8 mouse cellular contexts compared by ENCODE assay signal in the genomic region with DNA sequence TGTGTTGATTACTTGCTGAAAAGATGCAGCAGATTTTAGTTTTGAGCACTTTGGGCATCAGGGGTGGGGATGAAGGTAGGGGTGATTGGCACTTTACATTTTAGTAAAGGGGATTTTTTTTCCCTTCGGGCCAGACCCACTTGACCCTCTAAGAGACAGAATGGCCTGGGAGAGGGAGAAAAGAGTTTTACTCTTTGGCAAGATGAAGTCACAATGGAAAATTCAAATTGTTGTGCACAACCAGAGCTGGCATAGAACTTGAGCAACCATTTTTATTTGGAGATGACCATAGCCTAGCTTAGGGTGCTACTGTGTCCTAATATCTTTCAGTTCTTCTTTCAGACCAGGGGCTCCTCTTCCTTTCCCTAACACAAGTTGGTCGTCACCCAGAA.
DNase-seq lines count a peak whose midpoint lies in the region; ATAC-seq and TF ChIP-seq lines count a peak whose summit lies in the region.

No protein-coding gene starts in this region.

- no peak for TF ChIP-seq CTCF in intestine, postnatal 0 days (IDR thresholded peaks at IDR 0.05; ENCODE audit: low read depth)

- H3K36me3 ChIP-seq in liver, embryonic 11.5 days (ENCODE audit: control insufficient read depth, insufficient read depth, low read length), result no peaks in the 10 kb centered on the region
- H3K36me3 ChIP-seq in embryonic facial prominence, embryonic 14.5 days (ENCODE audit: control insufficient read depth, insufficient read depth, low read length), result no peaks in the 10 kb centered on the region
- H3K36me3 ChIP-seq in intestine, postnatal 0 days (ENCODE audit: control insufficient read depth, insufficient read depth), result no peaks in the 10 kb centered on the region
- no peaks in the 10 kb centered on the region for H3K36me3 ChIP-seq in neural tube, embryonic 12.5 days

- no peaks in the 10 kb centered on the region for H3K27me3 ChIP-seq in liver, embryonic 11.5 days (replicated peaks; ENCODE audit: control insufficient read depth, insufficient read depth, low read length)
- no peaks in the 10 kb centered on the region for H3K27me3 ChIP-seq in embryonic facial prominence, embryonic 14.5 days (replicated peaks; ENCODE audit: control insufficient read depth, insufficient read depth, low read length)
- H3K27me3 ChIP-seq in intestine, postnatal 0 days (replicated peaks; ENCODE audit: control insufficient read depth, insufficient read depth, low read length), result no peaks in the 10 kb centered on the region
- no peaks in the 10 kb centered on the region for H3K27me3 ChIP-seq in neural tube, embryonic 12.5 days (replicated peaks)

- peaks cover 17% of the 10 kb centered on the region for H3K4me1 ChIP-seq in liver, embryonic 11.5 days (replicated peaks; ENCODE audit: control insufficient read depth, insufficient read depth, low read length)
- H3K4me1 ChIP-seq in embryonic facial prominence, embryonic 14.5 days (ENCODE audit: control insufficient read depth, insufficient read depth, low read length), result peaks cover 62% of the 10 kb centered on the region
- no peaks in the 10 kb centered on the region for H3K4me1 ChIP-seq in intestine, postnatal 0 days (replicated peaks; ENCODE audit: control insufficient read depth, insufficient read depth, low read length)
- H3K4me1 ChIP-seq in neural tube, embryonic 12.5 days, result peaks cover 42% of the 10 kb centered on the region

- no peak for ATAC-seq in liver, embryonic 11.5 days (replicated peaks; ENCODE audit: low FRiP score)
- no peak for ATAC-seq in embryonic facial prominence, embryonic 14.5 days (ENCODE audit: low read depth)
- no peak for ATAC-seq in intestine, postnatal 0 days
- peak; percentile 1; the same call in 1 of the 2 replicates for ATAC-seq in neural tube, embryonic 12.5 days (ENCODE audit: low FRiP score, low read depth)
- ATAC-seq in monocyte, adult 5-6 weeks (replicated peaks; ENCODE audit: insufficient number of reproducible peaks, low FRiP score, low TSS enrichment, poor library complexity, severe bottlenecking), result no peak

- H3K27ac ChIP-seq in liver, embryonic 11.5 days (ENCODE audit: low read depth, low read length), result peak overlapping the region; percentile 98
- peak overlapping the region; percentile 100 for H3K27ac ChIP-seq in embryonic facial prominence, embryonic 14.5 days (replicated peaks; ENCODE audit: low read depth, low read length)
- peak overlapping the region; percentile 90; the same call in 1 of the 2 replicates for H3K27ac ChIP-seq in intestine, postnatal 0 days (ENCODE audit: low read depth, low read length)
- peak overlapping the region; percentile 93; the same call in 1 of the 2 replicates for H3K27ac ChIP-seq in neural tube, embryonic 12.5 days

- H3K4me3 ChIP-seq in liver, embryonic 11.5 days (ENCODE audit: low read depth, low read length), result peak overlapping the region; percentile 52
- peak overlapping the region; percentile 41 for H3K4me3 ChIP-seq in embryonic facial prominence, embryonic 14.5 days (ENCODE audit: low read depth, low read length)
- H3K4me3 ChIP-seq in intestine, postnatal 0 days (ENCODE audit: low read depth, low read length), result peak overlapping the region; percentile 42; the same call in 1 of the 2 replicates
- 0 out of 2 replicates have a peak overlapping the region, but pooled peaks have one; percentile 36 for H3K4me3 ChIP-seq in neural tube, embryonic 12.5 days

- WGBS in liver, embryonic 11.5 days, result 41% methylated on average over 2 of the region's 2 CpGs
- WGBS in embryonic facial prominence, embryonic 14.5 days, result 28% methylated on average over 2 of the region's 2 CpGs
- WGBS in intestine, postnatal 0 days, result 39% methylated on average over 2 of the region's 2 CpGs
- 23% methylated on average over 2 of the region's 2 CpGs for WGBS in neural tube, embryonic 12.5 days

- DNase-seq in liver, embryonic 11.5 days (ENCODE audit: low spot score), result no peak
- DNase-seq in liver, result no peak
- no peak for DNase-seq in embryonic facial prominence, embryonic 14.5 days (ENCODE audit: low spot score)
- DNase-seq in adrenal gland, adult 2 months, result no peak
- DNase-seq in embryo, embryonic 11 days, result no peak

- H3K4me2 ChIP-seq in liver, embryonic 11.5 days, result peak overlapping the region; percentile 71
- H3K4me2 ChIP-seq in embryonic facial prominence, embryonic 14.5 days (ENCODE audit: low read depth, low read length), result peak overlapping the region; percentile 90
- H3K4me2 ChIP-seq in intestine, postnatal 0 days (replicated peaks; ENCODE audit: low read depth), result peak overlapping the region; percentile 90
- peak overlapping the region; percentile 86 for H3K4me2 ChIP-seq in neural tube, embryonic 12.5 days (replicated peaks)

- peak overlapping the region; percentile 85 for H3K9ac ChIP-seq in liver, embryonic 11.5 days (ENCODE audit: low read depth, low read length)
- H3K9ac ChIP-seq in embryonic facial prominence, embryonic 14.5 days (ENCODE audit: low read depth, low read length), result peak overlapping the region; percentile 72
- H3K9ac ChIP-seq in intestine, postnatal 0 days (ENCODE audit: low read depth, low read length), result no peak overlapping the region
- 0 out of 2 replicates have a peak overlapping the region, but pooled peaks have one; percentile 49 for H3K9ac ChIP-seq in neural tube, embryonic 12.5 days

- H3K9me3 ChIP-seq in liver, embryonic 11.5 days (ENCODE audit: control insufficient read depth, low read length), result no peaks in the 10 kb centered on the region
- H3K9me3 ChIP-seq in embryonic facial prominence, embryonic 14.5 days (ENCODE audit: control insufficient read depth, low read length), result no peaks in the 10 kb centered on the region
- no peaks in the 10 kb centered on the region for H3K9me3 ChIP-seq in intestine, postnatal 0 days (ENCODE audit: control insufficient read depth)
- H3K9me3 ChIP-seq in neural tube, embryonic 12.5 days, result no peaks in the 10 kb centered on the region
